ENCODE assay signal across 22 mouse cellular contexts in genomic region chr4:139004067-139004466, GRCm38 (mm10). TPM values are rescaled to one million over a fixed set of nuclear protein-coding genes. Genes with fewer than 3 reads are reported as not detected.
DNase-seq lines count a peak whose midpoint lies in the region; ATAC-seq and TF ChIP-seq lines count a peak whose summit lies in the region.
"Had no signal": no experiment of that assay in that cellular context is flagged by ENCODE, and none has a peak within 500 bp of the region (broad histone marks: within the 10 kb centered on the region; RNA-seq: fewer than 3 reads in every experiment).

No protein-coding gene starts in this region.

- TF ChIP-seq POLR2A in kidney, adult 2 months (IDR thresholded peaks at IDR 0.05; ENCODE audit: low read depth, low read length) = no peak
- no peak for TF ChIP-seq POLR2A in thymus, adult 2 months (IDR thresholded peaks at IDR 0.05; ENCODE audit: control insufficient read depth, extremely low read depth, insufficient read depth, low read length, poor library complexity)

- H3K4me2 ChIP-seq in liver, postnatal 0 days (ENCODE audit: low read depth, low read length) = no peak overlapping the region
- H3K4me2 ChIP-seq in liver, embryonic 12.5 days = no peak overlapping the region
- no peak overlapping the region for H3K4me2 ChIP-seq in intestine, embryonic 16.5 days (ENCODE audit: low read depth, low read length)
- no peak overlapping the region for H3K4me2 ChIP-seq in stomach, embryonic 16.5 days (ENCODE audit: low read depth, low read length)
- H3K4me2 ChIP-seq: forebrain, embryonic 13.5 days; heart, embryonic 12.5 days had no signal

- H3K4me3 ChIP-seq in kidney, adult 2 months (ENCODE audit: insufficient read depth, low read depth, low read length) = no peak overlapping the region
- no peak overlapping the region for H3K4me3 ChIP-seq in liver, postnatal 0 days (ENCODE audit: low read depth, low read length)
- H3K4me3 ChIP-seq in liver, embryonic 12.5 days = no peak overlapping the region
- H3K4me3 ChIP-seq in intestine, embryonic 16.5 days (ENCODE audit: low read length) = no peak overlapping the region
- H3K4me3 ChIP-seq in stomach, embryonic 16.5 days (replicated peaks; ENCODE audit: low read length) = no peak overlapping the region
- no peak overlapping the region for H3K4me3 ChIP-seq in thymus, adult 2 months (ENCODE audit: control insufficient read depth, insufficient read depth, low read length)
- H3K4me3 ChIP-seq: embryonic facial prominence, embryonic 10.5 days; forebrain, embryonic 13.5 days; gastrocnemius, adult 2 months; heart, embryonic 12.5 days had no signal

- H3K9ac ChIP-seq in liver, postnatal 0 days (replicated peaks) = no peak overlapping the region
- no peak overlapping the region for H3K9ac ChIP-seq in liver, embryonic 12.5 days
- 0 out of 2 replicates have a peak overlapping the region, but pooled peaks have one; percentile 16 for H3K9ac ChIP-seq in intestine, embryonic 16.5 days (ENCODE audit: low read depth, low read length)
- H3K9ac ChIP-seq in stomach, embryonic 16.5 days (ENCODE audit: low read length) = no peak overlapping the region
- H3K9ac ChIP-seq: forebrain, embryonic 13.5 days; forebrain, postnatal 0 days; heart, embryonic 12.5 days had no signal

- peak; percentile 54 for DNase-seq in kidney, adult 2 months
- DNase-seq in kidney, postnatal 14 days = no peak
- DNase-seq in liver, postnatal 0 days = no peak
- DNase-seq in ovary, adult 18-20 months (ENCODE audit: low spot score) = no peak
- no peak for DNase-seq in thymus, adult 2 months
- DNase-seq: adrenal gland, postnatal 14 days; cerebellum, adult 2 months; cerebellum, postnatal 10 days; forebrain, postnatal 0 days; gastrocnemius, adult 2 months; gastrocnemius, postnatal 25 days had no signal

- H3K27ac ChIP-seq in kidney, adult 2 months (ENCODE audit: insufficient read depth, low read depth, low read length) = no peak overlapping the region
- no peak overlapping the region for H3K27ac ChIP-seq in liver, postnatal 0 days (ENCODE audit: low read depth)
- no peak overlapping the region for H3K27ac ChIP-seq in liver, embryonic 12.5 days
- peak overlapping the region; percentile 86 for H3K27ac ChIP-seq in intestine, embryonic 16.5 days (ENCODE audit: low read length)
- peak overlapping the region; percentile 44; the same call in 1 of the 2 replicates for H3K27ac ChIP-seq in stomach, embryonic 16.5 days (ENCODE audit: low read length)
- H3K27ac ChIP-seq in thymus, adult 2 months (ENCODE audit: control insufficient read depth, insufficient read depth, low read length) = no peak overlapping the region
- H3K27ac ChIP-seq: embryonic facial prominence, embryonic 10.5 days; forebrain, embryonic 13.5 days; gastrocnemius, adult 2 months had no signal

- H3K36me3 ChIP-seq in kidney, adult 2 months (ENCODE audit: control insufficient read depth, insufficient read depth, low read length) = no peaks in the 10 kb centered on the region
- H3K36me3 ChIP-seq in liver, postnatal 0 days (replicated peaks; ENCODE audit: insufficient read depth, low read length) = 0 out of 2 replicates have a peak, but pooled peaks cover 2% of the 10 kb centered on the region
- H3K36me3 ChIP-seq in liver, embryonic 12.5 days = no peaks in the 10 kb centered on the region
- H3K36me3 ChIP-seq in intestine, embryonic 16.5 days (ENCODE audit: control insufficient read depth, insufficient read depth, low read length) = no peaks in the 10 kb centered on the region
- no peaks in the 10 kb centered on the region for H3K36me3 ChIP-seq in stomach, embryonic 16.5 days (ENCODE audit: control insufficient read depth, insufficient read depth, low read length)
- no peaks in the 10 kb centered on the region for H3K36me3 ChIP-seq in thymus, adult 2 months (ENCODE audit: control insufficient read depth, insufficient read depth, low read length)
- H3K36me3 ChIP-seq: embryonic facial prominence, embryonic 10.5 days; heart, embryonic 12.5 days had no signal

- peaks cover 8% of the 10 kb centered on the region; the same call in 1 of the 2 replicates for H3K4me1 ChIP-seq in kidney, adult 2 months (ENCODE audit: control insufficient read depth, insufficient read depth, low read length)
- H3K4me1 ChIP-seq in liver, postnatal 0 days (ENCODE audit: insufficient read depth) = 0 out of 2 replicates have a peak, but pooled peaks cover 2% of the 10 kb centered on the region
- H3K4me1 ChIP-seq in liver, embryonic 12.5 days = 0 out of 2 replicates have a peak, but pooled peaks cover 3% of the 10 kb centered on the region
- peaks cover 23% of the 10 kb centered on the region for H3K4me1 ChIP-seq in intestine, embryonic 16.5 days (ENCODE audit: control insufficient read depth, insufficient read depth, low read length)
- no peaks in the 10 kb centered on the region for H3K4me1 ChIP-seq in stomach, embryonic 16.5 days (ENCODE audit: control insufficient read depth, insufficient read depth, low read length)
- no peaks in the 10 kb centered on the region for H3K4me1 ChIP-seq in thymus, adult 2 months (replicated peaks; ENCODE audit: control insufficient read depth, insufficient read depth, low read length)

- TF ChIP-seq CTCF in kidney, adult 2 months (conservative IDR thresholded peaks at IDR 0.05; ENCODE audit: insufficient read depth, insufficient read length, low read depth, low read length) = no peak
- TF ChIP-seq CTCF in liver, postnatal 0 days (IDR thresholded peaks at IDR 0.05; ENCODE audit: low read depth) = no peak
- no peak for TF ChIP-seq CTCF in thymus, adult 2 months (IDR thresholded peaks at IDR 0.05; ENCODE audit: borderline replicate concordance, control insufficient read depth, extremely low read depth, insufficient read depth, low read length, poor library complexity)

- no peak for TF ChIP-seq EP300 in liver, postnatal 0 days (IDR thresholded peaks at IDR 0.05; ENCODE audit: low read depth)

- 75% methylated on average over 8 of the region's 8 CpGs for WGBS in kidney, adult 2 months
- 67% methylated on average over 8 of the region's 8 CpGs for WGBS in liver, postnatal 0 days (ENCODE audit: insufficient replicate concordance)
- 69% methylated on average over 8 of the region's 8 CpGs for WGBS in liver, embryonic 12.5 days (ENCODE audit: insufficient replicate concordance)
- WGBS in intestine, embryonic 16.5 days = 78% methylated on average over 8 of the region's 8 CpGs
- WGBS in stomach, embryonic 16.5 days = 78% methylated on average over 8 of the region's 8 CpGs
- WGBS in thymus, adult 2 months = 96% methylated on average over 8 of the region's 8 CpGs

- no peaks in the 10 kb centered on the region for H3K27me3 ChIP-seq in kidney, adult 2 months (replicated peaks; ENCODE audit: control insufficient read depth, insufficient read depth, low read length)
- H3K27me3 ChIP-seq in liver, postnatal 0 days (ENCODE audit: insufficient read depth, low read length) = no peaks in the 10 kb centered on the region
- peaks cover 3% of the 10 kb centered on the region; the same call in 1 of the 2 replicates for H3K27me3 ChIP-seq in liver, embryonic 12.5 days (replicated peaks)
- H3K27me3 ChIP-seq in intestine, embryonic 16.5 days (replicated peaks; ENCODE audit: control insufficient read depth, insufficient read depth, low read length) = no peaks in the 10 kb centered on the region
- no peaks in the 10 kb centered on the region for H3K27me3 ChIP-seq in stomach, embryonic 16.5 days (ENCODE audit: control insufficient read depth, insufficient read depth, low read length)
- no peaks in the 10 kb centered on the region for H3K27me3 ChIP-seq in thymus, adult 2 months (ENCODE audit: control insufficient read depth, insufficient read depth, low read length)
- H3K27me3 ChIP-seq: CH12.LX; forebrain, embryonic 13.5 days; heart, embryonic 12.5 days had no signal

- H3K9me3 ChIP-seq in liver, postnatal 0 days (ENCODE audit: low read length) = no peaks in the 10 kb centered on the region
- H3K9me3 ChIP-seq in liver, embryonic 12.5 days (replicated peaks) = no peaks in the 10 kb centered on the region
- H3K9me3 ChIP-seq in intestine, embryonic 16.5 days (ENCODE audit: control insufficient read depth, low read length) = no peaks in the 10 kb centered on the region
- H3K9me3 ChIP-seq in stomach, embryonic 16.5 days (replicated peaks; ENCODE audit: control insufficient read depth, low read length) = no peaks in the 10 kb centered on the region
- H3K9me3 ChIP-seq: embryonic facial prominence, embryonic 10.5 days; forebrain, embryonic 13.5 days had no signal

- ATAC-seq in liver, postnatal 0 days = peak; percentile 55; the same call in 1 of the 2 replicates
- ATAC-seq in liver, embryonic 12.5 days = no peak
- peak; percentile 65 for ATAC-seq in intestine, embryonic 16.5 days
- ATAC-seq in stomach, embryonic 16.5 days (ENCODE audit: insufficient read depth, low FRiP score) = no peak; the same call in 1 of the 2 replicates
- ATAC-seq: activated CD4-positive, CD25-positive, alpha-beta regulatory T cell, adult 4 months; forebrain, embryonic 13.5 days; forebrain, postnatal 0 days; Patski had no signal

RNA-seq across cellular contexts. Expression of gene Tmco4, which starts 31.4 kb away (rescaled TPM):
- polyA plus RNA-seq in kidney, adult 2 months (2012; rRNA removed) = 19.6 and 22.4 TPM in 2 replicates
- 4.6 and 5.3 TPM in 2 replicates for polyA plus RNA-seq in liver, postnatal 0 days (2015; fragmentation: Nextera tagmentation; extraction: Ambion mirVana)
- polyA plus RNA-seq in liver, embryonic 12.5 days (2016; fragmentation: Nextera tagmentation; extraction: Ambion mirVana) = 2.1 and 2.5 TPM in 2 replicates
- polyA plus RNA-seq in intestine, embryonic 16.5 days (2015; fragmentation: Nextera tagmentation; extraction: Ambion mirVana) = 16.3 and 17.1 TPM in 2 replicates
- polyA plus RNA-seq in stomach, embryonic 16.5 days (2015; fragmentation: Nextera tagmentation; extraction: Ambion mirVana) = 12.7 and 16.4 TPM in 2 replicates
- 30.2 and 30.7 TPM in 2 replicates for polyA plus RNA-seq in thymus, adult 2 months (2012; rRNA removed)

RNA-seq across cellular contexts. Expression of gene Rnf186, which starts 37.2 kb away (rescaled TPM):
- 126 and 171 TPM in 2 replicates for polyA plus RNA-seq in kidney, adult 2 months (2012; rRNA removed)
- polyA plus RNA-seq in liver, postnatal 0 days (2015; fragmentation: Nextera tagmentation; extraction: Ambion mirVana) = 0.17 and 0.36 TPM in 2 replicates
- not detected in 2 replicates for polyA plus RNA-seq in liver, embryonic 12.5 days (2016; fragmentation: Nextera tagmentation; extraction: Ambion mirVana)
- 106 and 121 TPM in 2 replicates for polyA plus RNA-seq in intestine, embryonic 16.5 days (2015; fragmentation: Nextera tagmentation; extraction: Ambion mirVana)
- 19.3 and 25.1 TPM in 2 replicates for polyA plus RNA-seq in stomach, embryonic 16.5 days (2015; fragmentation: Nextera tagmentation; extraction: Ambion mirVana)
- polyA plus RNA-seq in thymus, adult 2 months (2012; rRNA removed) = 2.1 and 2.3 TPM in 2 replicates
- polyA plus RNA-seq: activated CD4-positive, CD25-positive, alpha-beta regulatory T cell, adult 4 months; cerebellum, adult 2 months; embryonic facial prominence, embryonic 10.5 days; embryonic facial prominence, embryonic 14.5 days; forebrain, postnatal 0 days; heart, embryonic 12.5 days; hindbrain, embryonic 11.5 days; Patski had no signal

Comparison
In these comparisons a context has a peak if more than half of its experiments do, and no peak if none do; other contexts are left out.
1. ATAC-seq: peak in liver, postnatal 0 days (single experiment) and intestine, embryonic 16.5 days (single experiment); none in liver, embryonic 12.5 days (single experiment) and stomach, embryonic 16.5 days (single experiment).
2. H3K27ac ChIP-seq: peak in intestine, embryonic 16.5 days (single experiment) and stomach, embryonic 16.5 days (single experiment); none in kidney, adult 2 months (single experiment), liver, postnatal 0 days (single experiment), liver, embryonic 12.5 days (single experiment) and thymus, adult 2 months (single experiment).